Mouse (Mus musculus) cerebellum, adult 2 months (tissue): ENCODE data around the gene Rgl3. TPM values are rescaled to one million over a fixed set of nuclear protein-coding genes. Genes with fewer than 3 reads are reported as not detected.

ENCODE experiments used
- DNase-seq, 2 experiments: peaks; one replicate each; pipeline ENCODE4 v3.0.0; 2021
- H3K27ac ChIP-seq: fragments of 200-500 bp; 2 replicates; pipeline ENCODE4 v1.5.1; 2012; ENCODE audit warnings: low read length, control low read depth, inconsistent platforms; ENCODE audit not compliant: insufficient read depth
- H3K27me3 ChIP-seq: fragments of 200-500 bp; 2 replicates; pipeline ENCODE4 v1.6.1; 2012; ENCODE audit warnings: inconsistent platforms, mild to moderate bottlenecking, low read length, moderate library complexity; ENCODE audit not compliant: control insufficient read depth, insufficient read depth
- H3K4me1 ChIP-seq: fragments of 200-500 bp; 2 replicates; pipeline ENCODE4 v1.6.1; 2011; ENCODE audit warnings: low read length; ENCODE audit not compliant: control insufficient read depth, insufficient read depth
- H3K4me3 ChIP-seq: fragments of 200-500 bp; replicated peaks from 2 replicates; pipeline ENCODE3; 2011; ENCODE audit warnings: mild to moderate bottlenecking, low read depth, low read length, control low read depth; ENCODE audit not compliant: insufficient read depth
- CTCF ChIP-seq: fragments of 200-500 bp; IDR thresholded peaks from 2 replicates; pipeline ENCODE4 v1.5.1; 2011; ENCODE audit warnings: low read depth, mild to moderate bottlenecking, control low read depth, low read length, moderate library complexity, borderline replicate concordance; ENCODE audit not compliant: insufficient read depth
- POLR2A ChIP-seq: fragments of 200-500 bp; IDR thresholded peaks from 2 replicates; pipeline ENCODE4 v1.6.1; 2011; ENCODE audit warnings: low read length, control low read depth, borderline replicate concordance; ENCODE audit not compliant: insufficient read depth
- WGBS: fragments of 180-500 bp; shearing (Covaris S2); methylation state at CpG from one replicate; pipeline ENCODE4 v1.1.7; 2018; 5-methylcytosine and 5-hydroxymethylcytosine counted together
- polyA plus RNA-seq: library from polyadenylated mRNA; depleted of rRNA; stranded (reverse); fragments of >200 nt; gene quantifications from 2 replicates; pipeline ENCODE4 v1.2.3, GENCODE M21; 2012; rRNA removed

Gene Rgl3
- polyA plus RNA-seq, 1 experiment: 67.6 TPM

DNA sequence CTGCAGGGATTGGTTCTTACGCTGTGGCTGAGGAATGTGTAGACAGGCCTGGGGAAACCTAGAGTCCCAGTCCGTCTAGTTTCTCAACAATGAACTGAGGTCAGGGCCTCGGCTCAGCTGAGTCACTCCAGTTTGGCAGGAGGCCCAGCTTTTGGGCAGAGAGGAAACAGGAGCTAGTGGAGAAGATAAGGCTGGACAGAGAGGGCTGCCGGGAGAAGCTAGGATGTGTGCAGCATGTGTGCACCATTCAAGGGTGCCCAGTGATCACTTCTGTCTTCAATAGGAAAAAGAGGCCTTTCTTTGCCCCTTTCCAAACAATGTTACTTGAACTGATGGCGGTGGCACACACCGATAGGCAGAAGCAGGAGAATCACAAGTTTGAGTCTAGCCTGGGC lies 65.2 kb downstream of the Rgl3 start:
- Histone ChIP-seq H3K27ac (no peak overlapping the region), H3K27me3 (no peaks in the 10 kb centered on the region), H3K4me3 (no peak overlapping the region), H3K4me1 (peaks cover 14% of the 10 kb centered on the region)
- WGBS: 49% methylated on average over 6 of the region's 6 CpGs
- TF ChIP-seq CTCF: no peak
- no peak for TF ChIP-seq POLR2A
- DNase-seq: peak; percentile 68 to 78

DNA sequence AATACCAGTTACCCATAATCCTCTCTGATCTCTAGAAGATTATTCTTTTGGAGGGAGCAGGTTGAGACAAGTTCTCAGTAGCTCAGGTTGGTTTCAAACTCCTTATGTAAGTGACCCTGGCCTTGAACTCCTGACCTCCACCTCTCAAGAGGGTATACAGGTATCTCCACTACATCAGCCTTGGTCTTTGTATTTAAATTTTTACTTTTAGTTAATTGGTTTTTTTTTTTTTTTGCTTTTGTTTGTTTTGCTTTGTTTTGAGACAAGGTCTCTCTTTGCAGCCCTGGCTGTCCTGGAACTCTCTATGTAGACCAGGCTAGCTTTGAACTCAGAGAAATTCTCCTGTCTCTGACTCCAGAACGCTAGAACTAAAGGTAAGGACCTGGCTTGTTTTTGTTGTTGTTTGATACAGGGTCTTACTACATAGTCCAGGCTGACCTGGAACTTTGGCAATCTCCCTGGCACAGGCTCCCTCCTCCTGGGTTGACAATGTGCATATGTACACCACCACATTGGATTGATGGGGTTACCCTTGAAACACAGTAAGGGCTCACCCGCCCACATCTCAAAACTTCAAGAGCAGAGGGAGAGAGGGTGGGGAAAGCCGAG lies 65.7 kb downstream of the Rgl3 start:
- Histone ChIP-seq H3K27ac (no peak overlapping the region), H3K27me3 (no peaks in the 10 kb centered on the region), H3K4me1 (peaks cover 14% of the 10 kb centered on the region), H3K4me3 (no peak overlapping the region)
- WGBS: 78% methylated on average over 3 of the region's 3 CpGs
- DNase-seq: no peak
- no peak for TF ChIP-seq POLR2A
- TF ChIP-seq CTCF: no peak

GRCm38 (mm10) chr9:21923036-21923435 lies 66.2 kb downstream of the Rgl3 start:
- DNase-seq: no peak
- Histone ChIP-seq H3K27ac (no peak overlapping the region), H3K27me3 (no peaks in the 10 kb centered on the region), H3K4me3 (no peak overlapping the region), H3K4me1 (peaks cover 14% of the 10 kb centered on the region)
- no peak for TF ChIP-seq POLR2A
- TF ChIP-seq CTCF: no peak
- 89% methylated on average over 4 of the region's 4 CpGs for WGBS

Other genes with a start within 250 kb of the Rgl3 start
- 3.8 TPM in 2 replicates for gene Spc24, start 229.1 kb downstream of the Rgl3 start, polyA plus RNA-seq
- gene Kank2, start 190.7 kb downstream of the Rgl3 start, polyA plus RNA-seq: 44.7 and 50.6 TPM in 2 replicates
- gene Angptl8, start 153.9 kb downstream of the Rgl3 start, polyA plus RNA-seq: not detected in 2 replicates
- 39.3 and 41.4 TPM in 2 replicates for gene Dock6, start 136.8 kb downstream of the Rgl3 start, polyA plus RNA-seq
- gene Rab3d, start 71.3 kb downstream of the Rgl3 start, polyA plus RNA-seq: 13.9 and 16.3 TPM in 2 replicates
- gene Ccdc159, start 62.0 kb downstream of the Rgl3 start, polyA plus RNA-seq: 14.7 and 16.6 TPM in 2 replicates
- 62.5 and 64.1 TPM in 2 replicates for gene Tmem205, start 61.9 kb downstream of the Rgl3 start, polyA plus RNA-seq
- 97.5 and 106 TPM in 2 replicates for gene Plppr2, start 52.4 kb downstream of the Rgl3 start, polyA plus RNA-seq
- 12.2 and 12.8 TPM in 2 replicates for gene Swsap1, start 33.7 kb downstream of the Rgl3 start, polyA plus RNA-seq
- 9.2 and 10.4 TPM in 2 replicates for gene Epor, start 25.9 kb downstream of the Rgl3 start, polyA plus RNA-seq
- gene Ccdc151, start 13.2 kb upstream of the Rgl3 start, polyA plus RNA-seq: 2.4 and 2.7 TPM in 2 replicates
- 91.3 and 95.3 TPM in 2 replicates for gene Prkcsh, start 13.4 kb upstream of the Rgl3 start, polyA plus RNA-seq
- 165 and 169 TPM in 2 replicates for gene Elavl3, start 62.6 kb upstream of the Rgl3 start, polyA plus RNA-seq
- gene Gm49318, start 81.8 kb upstream of the Rgl3 start, polyA plus RNA-seq: not detected in 2 replicates
- 45.4 and 48.3 TPM in 2 replicates for gene Zfp653, start 81.9 kb upstream of the Rgl3 start, polyA plus RNA-seq
- gene Ecsit, start 96.0 kb upstream of the Rgl3 start, polyA plus RNA-seq: 85.2 and 90.2 TPM in 2 replicates
- 1.6 and 1.8 TPM in 2 replicates for gene Cnn1, start 109.8 kb upstream of the Rgl3 start, polyA plus RNA-seq
- 125 and 130 TPM in 2 replicates for gene Elof1, start 127.7 kb upstream of the Rgl3 start, polyA plus RNA-seq
- 0.25 and 0.28 TPM in 2 replicates for gene Acp5, start 146.3 kb upstream of the Rgl3 start, polyA plus RNA-seq
- gene Pigyl, start 167.4 kb upstream of the Rgl3 start, polyA plus RNA-seq: 115 and 150 TPM in 2 replicates
- 0.07 and 0.13 TPM in 2 replicates for gene Zfp872, start 198.6 kb upstream of the Rgl3 start, polyA plus RNA-seq
- gene Zfp809, start 236.3 kb upstream of the Rgl3 start, polyA plus RNA-seq: 16.8 and 19.8 TPM in 2 replicates